Mouse (Mus musculus) CH12.LX (cell line): ENCODE measurements at regions not wholly inside any gene's neighbourhood (a gene's known extent, or its start where the extent isn't known, plus 50 kb on each side); places are given as distances from the start of the nearest gene placed in this dataset.

Source experiments
- CTCF ChIP-seq, 2 experiments: IDR thresholded peaks in 1 of 2; conservative IDR thresholded peaks in 1 of 2; 2 replicates each; pipeline ENCODE4 v1.5.1; 2011 to 2012; ENCODE audit warnings: low read depth in 2 of 2, low read length in 2 of 2, improper control_type of control experiment in 1 of 2, inconsistent platforms in 1 of 2, mild to moderate bottlenecking in 1 of 2, moderate library complexity in 1 of 2
- E2F4 ChIP-seq: IDR thresholded peaks from 2 replicates; pipeline ENCODE4 v1.6.1; 2011; ENCODE audit warnings: low read depth, low read length, improper control_type of control experiment; ENCODE audit not compliant: insufficient replicate concordance
- GABPA ChIP-seq: IDR thresholded peaks from 2 replicates; pipeline ENCODE4 v1.6.1; 2012; ENCODE audit warnings: low read depth, low read length, improper control_type of control experiment, inconsistent platforms; ENCODE audit not compliant: insufficient replicate concordance
- POLR2A ChIP-seq: IDR thresholded peaks from 2 replicates; pipeline ENCODE4 v1.6.1; 2011; ENCODE audit warnings: low read depth, mild to moderate bottlenecking, improper control_type of control experiment, low read length
- POLR2AphosphoS2 ChIP-seq: IDR thresholded peaks from 2 replicates; pipeline ENCODE4 v1.6.1; 2011; ENCODE audit warnings: low read depth, low read length, improper control_type of control experiment
- TBP ChIP-seq: conservative IDR thresholded peaks from 2 replicates; pipeline ENCODE4 v1.6.1; 2011; ENCODE audit warnings: low read depth, low read length, improper control_type of control experiment
- USF2 ChIP-seq: conservative IDR thresholded peaks from 2 replicates; pipeline ENCODE4 v1.6.1; 2011; ENCODE audit warnings: low read depth, low read length, improper control_type of control experiment

DNA sequence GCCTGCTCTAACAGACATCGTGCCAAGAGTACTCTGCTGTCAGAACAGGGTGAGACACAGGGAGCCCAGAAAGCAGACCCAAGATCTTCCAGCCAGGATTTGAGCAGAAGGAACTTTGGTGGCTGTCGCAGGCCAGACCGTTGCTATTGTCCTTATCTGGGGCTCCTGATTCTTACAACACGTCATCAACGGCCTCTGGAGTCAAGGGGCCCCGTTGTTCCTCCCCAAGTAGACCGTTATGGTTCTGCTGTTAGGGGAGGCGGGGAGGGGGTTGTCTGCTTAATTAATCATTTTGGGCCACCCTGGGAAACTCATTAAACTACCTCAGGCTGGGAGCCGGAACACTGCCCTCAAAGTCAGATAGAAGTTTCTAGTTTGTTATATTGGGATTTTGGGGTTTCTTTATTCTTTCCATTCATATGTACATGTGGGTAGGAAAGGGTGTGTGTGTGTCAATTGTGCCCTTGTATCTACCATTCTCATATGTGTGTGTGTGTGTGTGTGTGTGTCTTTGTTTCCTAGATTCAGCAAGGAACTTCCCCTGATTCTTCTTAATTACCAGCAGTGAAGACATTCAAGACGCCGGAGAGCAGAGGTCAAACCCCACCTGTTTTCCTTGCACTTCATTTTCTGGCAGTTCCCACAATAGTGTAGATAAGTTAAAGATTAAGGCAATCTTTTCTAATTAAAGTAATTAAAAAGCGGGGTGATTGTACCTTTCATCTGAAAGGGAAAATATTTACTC lies 109.2 kb upstream of the Haao start:
- TF ChIP-seq CTCF (conservative IDR thresholded peaks at IDR 0.05 in 1 of 2, IDR thresholded peaks at IDR 0.05 in 1 of 2; ENCODE audit: low read depth in 2 of 2, low read length in 2 of 2) (no peak), POLR2A (no peak), TBP (no peak), USF2 (no peak), POLR2AphosphoS2 (no peak), GABPA (no peak), E2F4 (no peak)
